Mouse (Mus musculus) liver, embryonic 12.5 days (tissue): ENCODE results near the gene Pigv. TPM values are rescaled to one million over a fixed set of nuclear protein-coding genes. Genes with fewer than 3 reads are reported as not detected.

Source experiments
- ATAC-seq: fragments of 200-750 bp; cut with Nextera tagmentation; 2 replicates; pipeline ENCODE4 v1.8.0; 2017; ENCODE audit warnings: moderate number of reproducible peaks, mild to moderate bottlenecking, moderate library complexity
- H3K27ac ChIP-seq: fragments of 300-500 bp; sonication (generic); 2 replicates; pipeline ENCODE4 v1.5.1; 2016; ENCODE audit warnings: mild to moderate bottlenecking
- H3K27me3 ChIP-seq: fragments of 300-500 bp; sonication (generic); replicated peaks from 2 replicates; pipeline ENCODE4 v1.6.1; 2016; ENCODE audit warnings: mild to moderate bottlenecking, moderate library complexity
- H3K36me3 ChIP-seq: fragments of 300-500 bp; sonication (generic); 2 replicates; pipeline ENCODE4 v1.6.1; 2016; ENCODE audit warnings: mild to moderate bottlenecking, moderate library complexity
- H3K4me1 ChIP-seq: fragments of 300-500 bp; sonication (generic); 2 replicates; pipeline ENCODE4 v1.6.1; 2016
- H3K4me2 ChIP-seq: fragments of 300-500 bp; sonication (generic); 2 replicates; pipeline ENCODE4 v1.6.1; 2016; ENCODE audit warnings: mild to moderate bottlenecking, moderate library complexity
- H3K4me3 ChIP-seq: fragments of 300-500 bp; sonication (generic); 2 replicates; pipeline ENCODE4 v1.5.1; 2016; ENCODE audit warnings: mild to moderate bottlenecking, moderate library complexity
- H3K9ac ChIP-seq: fragments of 300-500 bp; sonication (generic); 2 replicates; pipeline ENCODE4 v1.6.1; 2016; ENCODE audit warnings: mild to moderate bottlenecking, moderate library complexity
- H3K9me3 ChIP-seq: fragments of 300-500 bp; sonication (generic); replicated peaks from 2 replicates; pipeline ENCODE4 v1.6.1; 2016; ENCODE audit warnings: mild to moderate bottlenecking, moderate library complexity
- WGBS: fragments of 180-500 bp; shearing (Covaris S2); methylation state at CpG from one replicate; pipeline ENCODE4 v1.1.7; 2016; ENCODE audit not compliant: insufficient replicate concordance; 5-methylcytosine and 5-hydroxymethylcytosine counted together
- polyA plus RNA-seq: library from polyadenylated mRNA; unstranded; fragments of >200 nt; fragmentation: Nextera tagmentation; extraction: Ambion mirVana; gene quantifications from 2 replicates; pipeline ENCODE4 v1.2.1, GENCODE M21; 2016

Pigv gene
- polyA plus RNA-seq, 1 experiment from 2014 or later: 10.0 TPM

- WGBS: 88% methylated on average over 7 of the region's 7 CpGs
- no peak for ATAC-seq
- peaks cover 15% of the 10 kb centered on the region for H3K4me1 ChIP-seq
- H3K27ac ChIP-seq: no peak overlapping the region
- H3K9ac ChIP-seq: no peak overlapping the region
- no peak overlapping the region for H3K4me2 ChIP-seq
- peaks cover 100% of the 10 kb centered on the region for H3K36me3 ChIP-seq
- no peak overlapping the region for H3K4me3 ChIP-seq
- H3K9me3 ChIP-seq: no peaks in the 10 kb centered on the region
- H3K27me3 ChIP-seq: no peaks in the 10 kb centered on the region
Observed at GRCm38 (mm10) chr4:133688417-133689067, 16.1 kb upstream of the Pigv start.

DNA sequence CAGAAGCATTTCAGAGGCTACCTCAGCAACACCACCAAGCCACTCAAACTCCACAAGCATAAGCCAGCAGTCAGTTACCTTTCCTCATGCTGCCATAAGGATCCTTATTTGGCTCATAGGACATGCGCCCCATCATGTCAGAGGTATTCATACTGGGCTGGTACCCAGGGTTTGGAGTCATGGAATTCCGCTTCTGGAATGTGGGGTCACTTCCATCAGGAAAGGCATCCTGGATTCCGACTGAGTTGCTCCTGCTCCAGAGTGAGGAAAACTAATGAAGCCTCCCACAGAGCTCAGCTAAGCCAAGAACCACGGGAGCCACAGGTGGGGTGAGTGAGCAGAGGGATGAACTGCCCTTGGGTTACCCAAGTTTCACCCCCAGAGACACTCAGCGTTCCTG lies 14.7 kb upstream of the Pigv start:
- H3K4me3 ChIP-seq: no peak overlapping the region
- no peak for ATAC-seq
- H3K4me2 ChIP-seq: no peak overlapping the region
- H3K36me3 ChIP-seq: peaks cover 100% of the 10 kb centered on the region
- H3K27me3 ChIP-seq: no peaks in the 10 kb centered on the region
- peaks cover 27% of the 10 kb centered on the region for H3K4me1 ChIP-seq
- H3K9me3 ChIP-seq: no peaks in the 10 kb centered on the region
- WGBS: 80% methylated on average over 5 of the region's 5 CpGs
- no peak overlapping the region for H3K27ac ChIP-seq
- H3K9ac ChIP-seq: no peak overlapping the region

GRCm38 (mm10) chr4:133686512-133686911 lies 14.1 kb upstream of the Pigv start:
- Histone ChIP-seq H3K4me2 (no peak overlapping the region), H3K4me1 (peaks cover 34% of the 10 kb centered on the region), H3K27me3 (no peaks in the 10 kb centered on the region), H3K27ac (no peak overlapping the region; the same call in 1 of the 2 replicates), H3K36me3 (peaks cover 100% of the 10 kb centered on the region), H3K9ac (no peak overlapping the region), H3K4me3 (no peak overlapping the region), H3K9me3 (no peaks in the 10 kb centered on the region)
- WGBS: 90% methylated on average over 11 of the region's 11 CpGs
- no peak for ATAC-seq

GRCm38 (mm10) chr4:133680206-133680786 lies 7.8 kb upstream of the Pigv start:
- Histone ChIP-seq H3K4me2 (no peak overlapping the region), H3K27ac (no peak overlapping the region), H3K9ac (no peak overlapping the region), H3K9me3 (no peaks in the 10 kb centered on the region), H3K27me3 (no peaks in the 10 kb centered on the region), H3K4me3 (no peak overlapping the region), H3K4me1 (peaks cover 73% of the 10 kb centered on the region), H3K36me3 (peaks cover 70% of the 10 kb centered on the region)
- WGBS: 90% methylated on average over 14 of the region's 14 CpGs
- ATAC-seq: no peak

- no peak for ATAC-seq
Observed at GRCm38 (mm10) chr4:133679629-133680028, 7.2 kb upstream of the Pigv start.

DNA sequence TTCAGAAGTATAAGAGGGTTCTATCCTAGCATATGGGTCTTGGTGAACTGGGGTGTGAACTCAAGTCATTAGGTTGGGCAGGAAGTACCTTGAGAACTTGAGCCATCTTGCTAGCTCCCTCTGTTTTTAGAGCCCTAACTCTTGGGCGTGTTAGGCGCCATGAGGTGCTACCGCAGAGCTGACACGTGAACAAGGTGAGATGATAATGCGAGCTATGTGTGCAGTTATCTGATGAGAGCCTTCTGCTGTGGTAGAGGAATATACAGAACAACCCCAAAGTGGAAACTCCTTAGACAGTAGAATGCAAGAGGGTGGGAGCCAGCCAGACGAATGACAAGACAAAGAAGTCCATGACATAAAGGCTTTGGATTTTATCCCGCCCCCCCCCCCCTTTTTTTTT lies 4.8 kb upstream of the Pigv start:
- Histone ChIP-seq H3K27ac (no peak overlapping the region), H3K9ac (no peak overlapping the region), H3K4me2 (no peak overlapping the region), H3K4me3 (no peak overlapping the region), H3K27me3 (no peaks in the 10 kb centered on the region), H3K4me1 (peaks cover 78% of the 10 kb centered on the region), H3K36me3 (peaks cover 40% of the 10 kb centered on the region), H3K9me3 (no peaks in the 10 kb centered on the region)
- 45% methylated on average over 7 of the region's 7 CpGs for WGBS
- no peak for ATAC-seq

More at GRCm38 (mm10) chr4:133679629-133680028, 7.2 kb upstream of the Pigv start:
- Histone ChIP-seq H3K27me3 (no peaks in the 10 kb centered on the region), H3K9me3 (no peaks in the 10 kb centered on the region), H3K9ac (no peak overlapping the region), H3K4me1 (peaks cover 80% of the 10 kb centered on the region), H3K27ac (no peak overlapping the region), H3K36me3 (peaks cover 63% of the 10 kb centered on the region), H3K4me3 (no peak overlapping the region), H3K4me2 (no peak overlapping the region)
- 85% methylated on average over 7 of the region's 7 CpGs for WGBS

- Histone ChIP-seq H3K9me3 (no peaks in the 10 kb centered on the region), H3K27me3 (no peaks in the 10 kb centered on the region), H3K4me1 (peaks cover 75% of the 10 kb centered on the region), H3K4me3 (no peak overlapping the region), H3K4me2 (0 out of 2 replicates have a peak overlapping the region, but pooled peaks have one; percentile 3), H3K36me3 (peaks cover 29% of the 10 kb centered on the region), H3K9ac (no peak overlapping the region), H3K27ac (peak overlapping the region; percentile 97)
- 30% methylated on average over 3 of the region's 3 CpGs for WGBS
- ATAC-seq: no peak
Observed at GRCm38 (mm10) chr4:133676189-133676588, 3.7 kb upstream of the Pigv start.

GRCm38 (mm10) chr4:133675594-133676016 lies 3.2 kb upstream of the Pigv start:
- H3K27me3 ChIP-seq: no peaks in the 10 kb centered on the region
- H3K9me3 ChIP-seq: no peaks in the 10 kb centered on the region
- no peak overlapping the region for H3K4me3 ChIP-seq
- 0 out of 2 replicates have a peak overlapping the region, but pooled peaks have one; percentile 3 for H3K4me2 ChIP-seq
- peaks cover 23% of the 10 kb centered on the region for H3K36me3 ChIP-seq
- ATAC-seq: no peak
- H3K4me1 ChIP-seq: peaks cover 75% of the 10 kb centered on the region
- peak overlapping the region; percentile 97 for H3K27ac ChIP-seq
- no peak overlapping the region for H3K9ac ChIP-seq
- WGBS: 28% methylated on average over 5 of the region's 5 CpGs

GRCm38 (mm10) chr4:133674331-133674695 lies 1.9 kb upstream of the Pigv start:
- Histone ChIP-seq H3K4me1 (peaks cover 85% of the 10 kb centered on the region), H3K4me3 (peak overlapping the region; percentile 74; the same call in 1 of the 2 replicates), H3K36me3 (peaks cover 11% of the 10 kb centered on the region), H3K27ac (peak overlapping the region; percentile 97), H3K4me2 (peak overlapping the region; percentile 92), H3K9ac (peak overlapping the region; percentile 91), H3K9me3 (no peaks in the 10 kb centered on the region), H3K27me3 (no peaks in the 10 kb centered on the region)
- no peak for ATAC-seq
- 24% methylated on average over 8 of the region's 8 CpGs for WGBS

DNA sequence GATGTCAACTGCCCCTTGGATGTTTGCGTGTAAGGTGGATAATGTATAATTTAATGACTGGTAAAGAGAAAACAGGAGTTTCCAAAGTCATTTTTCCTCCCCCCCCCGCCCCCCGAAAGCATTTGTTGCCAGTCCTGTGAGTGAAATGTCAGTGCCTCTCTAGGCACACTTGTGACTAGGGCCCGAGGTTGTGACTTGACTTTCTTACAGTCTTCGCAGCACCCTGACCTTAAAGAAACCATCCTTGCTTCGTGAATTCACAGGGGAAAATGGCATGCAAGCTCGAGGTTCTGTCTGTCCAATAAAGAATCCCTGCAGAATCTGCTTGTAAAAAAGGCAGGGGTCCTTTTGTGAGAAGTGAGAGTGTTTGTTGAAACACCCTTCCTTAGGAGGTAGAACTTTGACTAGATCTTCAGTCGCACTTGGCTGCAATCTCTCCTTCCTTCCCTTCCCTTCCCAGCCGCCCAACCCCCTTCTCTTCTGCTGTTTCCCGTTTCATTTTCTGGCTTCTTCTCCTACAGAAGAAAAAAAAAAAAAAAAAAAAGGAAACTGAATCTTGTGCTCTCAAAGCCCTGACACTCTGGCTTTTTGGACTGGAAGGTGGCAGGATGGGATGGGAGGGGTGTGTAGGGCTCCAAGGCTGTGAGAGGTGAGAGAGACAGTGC lies 1.4 kb upstream of the Pigv start:
- no peak for ATAC-seq
- H3K9ac ChIP-seq: peak overlapping the region; percentile 91
- WGBS: 10% methylated on average over 10 of the region's 10 CpGs
- H3K27me3 ChIP-seq: no peaks in the 10 kb centered on the region
- peaks cover 13% of the 10 kb centered on the region for H3K36me3 ChIP-seq
- peak overlapping the region; percentile 97 for H3K27ac ChIP-seq
- H3K4me2 ChIP-seq: peak overlapping the region; percentile 92
- H3K9me3 ChIP-seq: no peaks in the 10 kb centered on the region
- H3K4me3 ChIP-seq: peak overlapping the region; percentile 74
- H3K4me1 ChIP-seq: peaks cover 87% of the 10 kb centered on the region

- peak overlapping the region; percentile 91 for H3K9ac ChIP-seq
- no peaks in the 10 kb centered on the region for H3K27me3 ChIP-seq
- no peaks in the 10 kb centered on the region for H3K9me3 ChIP-seq
- peak; percentile 70 for ATAC-seq
- H3K4me2 ChIP-seq: peak overlapping the region; percentile 92
- under 1% methylated on average over 24 of the region's 24 CpGs for WGBS
- H3K4me1 ChIP-seq: peaks cover 85% of the 10 kb centered on the region
- peaks cover 12% of the 10 kb centered on the region; the same call in 1 of the 2 replicates for H3K36me3 ChIP-seq
- peak overlapping the region; percentile 97 for H3K27ac ChIP-seq
- H3K4me3 ChIP-seq: peak overlapping the region; percentile 74
Observed at GRCm38 (mm10) chr4:133672845-133673647, 599 bp upstream of the Pigv start.
